Mouse (Mus musculus): ENCODE measurements at regions not wholly inside any gene's neighbourhood (a gene's known extent, or its start where the extent isn't known, plus 50 kb on each side); places are given as distances from the start of the nearest gene placed in this dataset.

DNA sequence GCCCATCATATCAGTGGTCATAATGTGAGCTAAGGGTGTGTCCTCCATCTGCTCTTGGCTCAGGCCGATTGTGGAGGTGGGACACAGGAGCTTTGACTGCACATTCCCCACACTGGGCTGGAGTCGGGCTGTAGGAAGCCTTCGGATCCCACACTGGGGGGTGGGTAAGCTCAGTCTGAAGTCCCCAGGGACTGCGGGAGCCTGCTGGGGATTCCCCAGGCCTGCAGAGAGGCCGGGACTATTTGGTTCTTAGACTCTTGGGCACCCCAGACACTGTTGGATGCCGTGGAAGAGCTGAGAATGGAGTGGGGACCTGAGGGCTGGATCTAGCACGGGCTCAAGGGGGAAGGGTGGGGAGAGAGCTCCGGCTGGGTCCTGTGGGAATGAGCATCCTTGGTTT, 547.1 kb upstream of the Nrp1 start:
- DNase-seq = no peak

GRCm38 (mm10) chr8:127814785-127815523, 543.5 kb upstream of the Nrp1 start:
- peak in 1 of 2 experiments; percentile 27 for DNase-seq

DNA sequence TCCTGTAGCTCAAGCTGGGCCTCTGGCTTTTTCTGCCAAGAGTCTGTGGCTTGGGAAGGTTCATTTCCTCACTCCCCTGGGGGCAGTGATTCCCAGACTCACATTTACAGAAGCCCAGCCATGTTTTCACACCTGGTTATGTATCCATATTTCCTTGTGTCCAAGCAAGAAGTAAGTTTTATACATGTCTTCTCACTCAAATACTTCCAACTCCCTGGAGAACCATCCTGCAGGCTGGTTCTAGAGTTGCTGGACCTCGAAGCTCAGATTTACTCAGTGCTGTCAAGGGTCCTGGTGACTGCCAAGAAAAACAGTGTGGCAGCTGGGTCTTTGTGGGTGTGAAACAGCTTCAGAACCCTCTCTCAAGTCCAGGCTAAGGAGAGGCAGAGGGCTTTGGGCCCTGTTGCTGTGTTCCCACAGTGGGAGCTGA, 537.6 kb upstream of the Nrp1 start:
- peak; percentile 55 to 67 for DNase-seq

- peak; percentile 61 to 78 for DNase-seq
Observed at GRCm38 (mm10) chr8:127821646-127822045, 536.8 kb upstream of the Nrp1 start.

DNA sequence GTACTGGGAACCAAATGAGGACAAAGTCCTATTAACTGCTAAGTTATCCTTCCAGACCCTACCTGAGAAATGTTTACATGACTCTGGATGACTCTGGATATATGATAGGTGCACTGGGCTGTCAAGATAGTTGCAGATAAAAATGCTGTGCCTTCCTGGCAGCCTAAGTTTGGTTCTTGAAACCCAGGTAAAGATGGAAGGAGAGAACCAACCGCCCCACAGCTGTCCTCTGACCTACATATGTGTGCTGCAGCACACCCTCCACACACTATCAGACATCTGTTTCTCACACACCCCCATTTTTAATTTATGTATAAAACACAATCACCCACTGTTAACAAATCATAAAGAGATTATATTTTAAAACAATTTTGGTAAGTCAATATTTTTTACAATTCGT, 533.4 kb upstream of the Nrp1 start:
- DNase-seq = no peak

GRCm38 (mm10) chr8:127827826-127828225, 530.6 kb upstream of the Nrp1 start:
- no peak for DNase-seq

DNA sequence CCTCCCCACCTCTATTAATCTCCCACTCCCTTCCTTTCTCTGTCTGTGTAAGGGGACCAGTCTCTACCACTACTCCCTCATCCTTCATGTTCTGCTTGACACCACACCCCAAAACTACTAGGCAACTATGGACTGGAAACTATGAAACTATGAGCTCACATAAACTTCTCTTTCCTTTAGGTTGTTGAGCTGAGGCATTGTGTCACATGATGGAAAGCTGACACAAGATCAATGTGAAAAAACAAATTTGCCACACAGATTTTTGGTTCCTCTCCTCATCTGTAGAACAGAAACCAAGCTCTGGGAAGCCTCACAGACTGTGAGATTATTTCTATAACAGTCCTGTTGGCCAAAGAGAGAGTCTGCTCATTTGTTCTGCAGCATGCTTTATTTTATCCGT, 528.7 kb upstream of the Nrp1 start:
- no peak for DNase-seq

DNA sequence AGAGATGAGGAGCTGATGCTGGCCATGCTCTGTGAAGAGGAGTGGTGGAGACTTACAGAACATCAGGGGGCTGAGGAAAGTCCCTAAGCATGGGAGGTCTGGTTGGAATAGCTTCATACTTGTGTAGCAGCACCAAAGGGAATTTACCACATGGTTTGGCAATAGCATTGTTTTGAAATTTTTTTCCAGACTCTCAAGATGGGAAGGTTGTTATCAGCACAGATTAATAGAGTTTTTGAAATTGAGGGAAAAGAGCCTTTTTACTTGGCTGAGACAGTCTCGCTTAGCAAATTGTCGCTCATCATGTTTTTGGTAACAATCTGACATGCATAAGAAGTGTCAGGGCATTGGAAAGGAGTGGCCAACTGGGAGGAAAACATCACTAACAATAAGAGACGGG, 524.4 kb upstream of the Nrp1 start:
- DNase-seq = peak; percentile 62 to 77

DNA sequence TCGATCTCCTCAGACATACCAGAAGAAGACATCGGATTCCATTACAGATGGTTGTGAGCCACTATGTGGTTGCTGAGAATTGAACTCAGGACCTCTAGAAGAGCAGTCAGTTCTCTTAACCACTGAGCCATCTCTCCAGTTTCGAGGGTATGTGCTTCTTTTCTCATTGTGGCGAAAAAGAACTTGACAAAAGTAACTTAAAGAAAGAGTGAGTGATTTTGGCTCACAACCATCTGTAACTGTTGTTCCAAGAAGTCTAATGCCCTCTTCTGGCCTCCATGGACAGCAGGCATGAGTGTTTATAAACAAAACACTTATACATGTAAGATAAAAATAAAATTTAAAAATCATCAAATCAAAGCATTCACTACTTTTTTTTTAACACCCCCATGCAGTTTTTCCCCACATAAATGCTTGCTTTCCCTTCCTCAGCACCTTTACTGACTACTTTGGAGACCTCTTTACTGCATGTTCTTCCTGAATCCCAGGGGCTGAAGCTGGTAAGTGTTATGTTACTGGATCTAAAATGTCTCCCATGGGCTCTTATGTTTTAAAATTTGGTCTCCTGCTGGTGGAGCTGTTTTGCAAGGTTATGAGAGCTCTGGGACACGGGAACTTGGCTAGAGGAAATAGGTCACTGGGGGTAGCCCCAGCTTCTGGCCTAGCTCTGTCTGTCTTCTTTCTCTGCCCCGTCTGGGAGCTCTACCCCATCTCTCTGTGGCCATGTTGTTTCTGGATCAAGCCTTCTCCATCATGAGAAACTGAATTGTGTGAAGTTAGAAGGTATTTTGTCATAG, 521.8 kb upstream of the Nrp1 start:
- DNase-seq = peak; percentile 44 to 56

- peak; percentile 33 to 62 for DNase-seq
Observed at GRCm38 (mm10) chr8:127838311-127838710, 520.1 kb upstream of the Nrp1 start.

DNA sequence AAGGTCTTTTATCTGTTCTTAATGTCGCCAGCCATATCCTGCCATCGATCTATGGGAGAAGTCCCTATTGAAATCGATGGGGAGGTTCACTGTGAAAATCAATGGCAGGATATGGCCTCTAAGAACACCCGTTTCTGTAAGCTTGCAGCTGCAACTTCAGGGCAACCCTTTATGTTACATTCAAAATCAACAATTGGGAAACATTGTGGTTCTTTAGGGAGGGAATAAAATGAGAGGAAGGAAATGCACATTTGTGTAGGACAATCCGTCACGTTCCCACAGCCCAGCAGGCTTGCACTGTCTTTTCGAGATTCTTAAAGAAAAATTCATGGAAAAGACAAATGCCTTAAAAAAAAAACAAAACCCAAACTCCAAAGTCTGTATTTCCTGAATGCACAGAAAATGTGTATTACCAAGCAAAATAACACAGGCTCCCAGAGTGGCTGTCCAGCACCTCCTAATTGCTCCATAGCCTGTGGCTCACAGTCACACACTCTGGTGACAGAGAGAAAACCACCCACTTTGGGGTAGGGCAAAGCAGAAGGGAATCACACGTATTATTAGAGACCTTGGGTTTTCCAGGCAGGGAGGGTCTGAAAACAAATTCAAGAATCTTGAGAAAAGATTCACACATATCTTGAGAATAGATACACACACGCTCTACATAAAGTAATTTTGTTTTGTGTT, 510.9 kb upstream of the Nrp1 start:
- no peak for DNase-seq

DNA sequence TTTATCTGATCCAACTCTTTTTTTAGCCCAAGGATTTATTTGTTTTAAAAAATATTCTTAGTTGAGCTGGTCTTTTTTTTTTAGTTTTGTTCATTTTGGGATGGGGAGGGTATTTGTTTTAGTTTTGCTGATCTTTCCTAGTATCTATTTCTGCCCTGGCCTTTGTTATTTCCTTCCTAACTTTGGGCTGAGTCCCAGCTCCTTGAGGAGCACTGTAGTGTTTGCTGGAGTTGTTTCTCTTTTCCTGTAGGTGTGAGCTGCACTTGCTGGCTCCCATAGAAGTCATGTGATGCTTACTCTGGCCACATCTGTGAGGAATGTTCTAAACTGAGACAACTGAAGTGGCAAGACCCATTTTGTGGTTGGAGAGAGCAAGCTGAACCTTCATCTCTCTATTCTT, 508.5 kb upstream of the Nrp1 start:
- DNase-seq = peak; percentile 53 to 77

DNA sequence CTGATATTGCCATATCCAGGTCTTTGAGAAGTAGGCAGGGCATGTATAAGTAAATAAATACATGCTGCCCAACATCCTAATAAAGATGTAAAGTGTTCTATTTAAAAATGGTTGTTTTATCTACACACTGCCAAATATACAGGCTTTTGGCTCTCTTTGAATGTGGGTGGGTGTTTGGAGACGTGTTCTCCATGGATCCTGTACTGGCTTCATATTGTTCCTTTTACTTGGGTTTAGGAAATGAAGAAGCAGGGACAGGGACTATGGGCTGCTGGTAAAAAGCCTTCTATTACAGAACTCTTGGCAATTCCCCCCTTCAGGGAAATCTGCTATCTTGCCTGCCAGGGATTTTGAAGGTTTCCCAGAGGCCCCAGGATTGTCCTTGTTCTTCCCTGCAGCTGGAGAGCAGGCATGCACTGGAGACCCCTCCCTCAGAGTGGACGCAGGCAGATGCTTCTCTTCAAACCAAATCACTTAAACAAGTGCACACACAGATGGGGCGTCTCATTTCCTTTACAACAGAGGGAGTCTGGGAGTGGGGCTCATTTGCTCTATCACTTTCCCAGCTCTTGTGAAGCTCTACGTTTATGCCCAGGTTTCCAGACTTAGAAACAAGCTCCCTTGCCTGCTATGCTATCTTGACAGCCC, 502.6 kb upstream of the Nrp1 start:
- DNase-seq = peak; percentile 58 to 59

DNA sequence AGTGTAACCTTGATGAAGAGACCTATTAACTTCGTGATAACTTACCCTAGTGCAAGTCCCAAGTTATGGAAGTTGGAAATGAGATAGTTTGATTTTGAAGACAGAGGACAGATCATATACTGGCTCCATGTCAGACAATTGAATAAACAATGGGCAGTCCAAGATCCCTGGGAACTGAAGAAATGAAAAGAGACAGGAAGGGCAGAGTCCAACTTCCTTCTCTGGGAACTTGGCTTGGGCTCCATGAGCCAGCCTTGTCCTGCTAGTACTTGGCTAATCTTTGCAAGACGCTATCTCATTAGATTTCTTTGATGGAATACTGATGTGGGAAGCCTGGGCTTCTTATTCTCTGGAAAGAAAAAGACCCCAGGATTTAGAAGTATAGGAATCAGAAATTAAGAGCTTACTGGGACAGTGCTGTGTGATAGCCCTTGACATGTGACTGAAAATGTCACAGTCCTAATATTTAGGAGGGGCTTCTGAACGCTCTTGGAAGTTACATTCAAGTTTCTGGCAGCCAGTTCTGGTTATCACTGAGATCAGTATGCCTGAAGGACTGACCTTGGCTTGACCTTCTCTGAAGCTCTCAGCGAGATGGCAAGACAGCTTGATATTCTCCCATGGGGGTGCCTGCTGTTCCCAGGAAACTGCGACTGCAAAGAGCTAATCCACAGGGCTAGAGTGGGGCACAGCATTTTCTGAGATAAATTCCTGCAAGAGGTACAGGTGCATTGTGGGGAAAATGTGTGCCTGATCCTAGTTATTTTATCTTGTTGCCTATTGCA, 501.9 kb upstream of the Nrp1 start:
- peak; percentile 31 to 65 for DNase-seq

DNA sequence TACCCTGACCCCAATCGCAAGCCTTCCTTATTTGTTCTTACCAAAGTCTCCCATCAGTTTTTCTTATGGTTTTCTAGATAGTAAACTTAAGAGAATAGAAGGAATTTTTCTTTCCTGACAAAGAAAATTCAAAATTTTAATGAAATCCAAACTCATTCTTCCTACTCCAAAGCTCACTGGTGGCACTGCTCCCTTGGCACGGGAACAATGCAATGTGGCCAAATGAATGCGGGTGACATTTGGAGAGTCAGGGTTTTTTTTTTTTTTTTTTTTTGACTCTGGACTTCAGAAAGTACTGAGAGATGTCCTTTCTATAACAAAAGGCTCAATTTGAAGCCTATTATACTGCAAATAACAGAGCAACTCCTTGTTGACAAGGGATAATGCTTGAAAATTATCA, 499.4 kb upstream of the Nrp1 start:
- no peak for DNase-seq

- no peak for DNase-seq
Observed at GRCm38 (mm10) chr8:127860376-127860775, 498.0 kb upstream of the Nrp1 start.

DNA sequence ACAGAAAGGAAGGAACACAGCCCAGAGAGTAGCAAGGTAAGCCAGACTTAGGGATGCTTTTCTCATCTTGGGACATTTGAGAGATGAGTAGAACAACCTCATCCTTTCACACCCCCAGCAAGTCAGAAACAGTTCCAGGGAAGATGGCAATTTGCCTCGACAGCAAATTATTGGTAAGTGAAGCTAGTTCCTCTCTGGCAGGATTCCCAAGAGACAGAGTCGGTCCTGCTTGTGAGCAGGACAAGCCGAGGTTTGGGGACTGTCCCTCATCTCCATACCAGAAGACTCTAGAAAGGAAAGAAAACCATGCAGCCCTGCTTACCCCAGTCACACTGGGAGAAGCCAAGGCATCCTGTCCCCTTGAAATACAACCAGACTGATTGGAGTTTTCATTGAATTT, 497.5 kb upstream of the Nrp1 start:
- DNase-seq = peak in 1 of 2 experiments; percentile 41

GRCm38 (mm10) chr8:127884641-127885040, 473.8 kb upstream of the Nrp1 start:
- no peak for DNase-seq

DNA sequence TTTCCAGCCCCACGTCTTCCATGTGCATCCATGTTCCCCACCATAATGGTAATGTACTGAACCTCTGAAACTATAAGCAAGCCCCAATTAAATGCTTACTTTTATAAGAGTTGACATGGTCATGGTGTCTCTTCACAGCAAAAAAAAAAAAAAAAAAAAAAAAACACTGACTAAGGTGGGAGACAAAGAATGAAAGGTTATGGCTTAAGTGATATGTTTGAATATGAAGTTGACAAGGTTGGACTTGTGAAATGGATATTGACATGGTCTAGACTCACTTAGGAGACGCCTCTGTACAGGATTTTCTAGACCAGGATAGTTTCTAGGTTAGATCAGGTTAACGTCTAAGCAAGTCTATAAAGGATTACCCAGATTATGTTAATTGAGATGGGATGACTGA, 473.2 kb upstream of the Nrp1 start:
- no peak for DNase-seq

- peak; percentile 2 to 33 for DNase-seq
Observed at GRCm38 (mm10) chr8:127885831-127886230, 472.6 kb upstream of the Nrp1 start.

- no peak for DNase-seq
Observed at GRCm38 (mm10) chr8:127890729-127891128, 467.7 kb upstream of the Nrp1 start.

DNA sequence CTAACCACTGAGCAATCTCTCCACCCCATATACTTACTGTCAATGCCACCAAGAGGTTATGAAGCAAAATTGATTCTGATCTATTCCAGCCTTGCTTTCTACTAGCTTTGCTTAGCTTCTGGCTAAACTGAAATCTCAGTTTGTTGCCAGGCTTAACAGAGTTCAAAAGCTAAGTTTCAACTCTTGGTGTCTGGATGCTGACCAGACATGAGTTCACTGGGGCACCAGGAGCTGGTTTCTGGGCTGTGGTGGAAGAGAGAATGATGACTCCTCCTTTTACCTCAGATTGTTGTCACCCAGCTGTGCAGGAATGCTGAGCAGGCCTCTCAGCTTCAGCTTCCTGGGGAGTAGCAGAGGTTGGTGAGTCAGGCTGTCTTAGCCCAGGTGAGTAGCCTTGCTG, 464.1 kb upstream of the Nrp1 start:
- no peak for DNase-seq

Data from heart, adult 18-20 months (tissue).